Mouse (Mus musculus) CH12.LX (cell line): ENCODE results near the gene Nbr1. TPM values are rescaled to one million over a fixed set of nuclear protein-coding genes. Genes with fewer than 3 reads are reported as not detected.
A peak's percentile ranks its signal among the peaks of the same experiment; 100 is the strongest.
"Not testable (repeated sequence)": the region's sequence is repeated elsewhere in the genome, so short reads cannot be mapped to it uniquely, and the experiment has no call there.

Experiments used
- DNase-seq: peaks from one replicate; pipeline ENCODE4 v3.0.0-alpha.2; 2013; ENCODE audit errors: extremely low read depth
- H3K27ac ChIP-seq: 2 replicates; pipeline ENCODE4 v1.5.1; 2012; ENCODE audit warnings: low read depth, mild to moderate bottlenecking, control low read depth, moderate library complexity; ENCODE audit not compliant: insufficient read depth
- H3K27me3 ChIP-seq: replicated peaks from 2 replicates; pipeline ENCODE3; 2012; ENCODE audit warnings: inconsistent platforms
- H3K36me3 ChIP-seq, 2 experiments: replicated peaks in 1 of 2; 2 replicates each; pipeline versions ENCODE3 to v1.6.1; 2012; ENCODE audit warnings: inconsistent platforms in 1 of 2, low read length in 1 of 2, mild to moderate bottlenecking in 1 of 2, mixed read lengths in 1 of 2, moderate library complexity in 1 of 2; ENCODE audit not compliant: control insufficient read depth in 1 of 2, insufficient read depth in 1 of 2
- H3K4me1 ChIP-seq, 2 experiments: 2 replicates each; pipeline ENCODE4 v1.6.1; 2012; ENCODE audit warnings: inconsistent platforms in 1 of 2, moderate library complexity in 1 of 2; ENCODE audit not compliant: insufficient read depth in 2 of 2, control insufficient read depth in 1 of 2
- H3K4me2 ChIP-seq: 2 replicates; pipeline ENCODE4 v1.6.1; 2012; ENCODE audit warnings: low read depth, mild to moderate bottlenecking, control low read depth; ENCODE audit not compliant: poor library complexity, insufficient read depth, severe bottlenecking
- H3K4me3 ChIP-seq, 3 experiments: fragments of 150-350 bp in 1 of 3; sonication (generic) in 1 of 3; replicated peaks in 1 of 3; 2 replicates each; pipeline versions ENCODE3 to v1.5.1; 2011 to 2012; ENCODE audit warnings: low read depth in 2 of 3, low read length in 2 of 3, mild to moderate bottlenecking in 2 of 3, moderate library complexity in 2 of 3, control low read depth in 1 of 3, improper control_type of control experiment in 1 of 3, inconsistent platforms in 1 of 3, mixed read lengths in 1 of 3; ENCODE audit not compliant: poor library complexity in 1 of 3
- H3K79me2 ChIP-seq: replicated peaks from 2 replicates; pipeline ENCODE4 v1.6.1; 2012; ENCODE audit warnings: mild to moderate bottlenecking, moderate library complexity; ENCODE audit not compliant: control insufficient read depth, poor library complexity, insufficient read depth, severe bottlenecking; ENCODE audit errors: extremely low read depth
- H3K9ac ChIP-seq: 2 replicates; pipeline ENCODE4 v1.6.1; 2012; ENCODE audit warnings: low read depth, mild to moderate bottlenecking, control low read depth, moderate library complexity; ENCODE audit not compliant: insufficient read depth
- H3K9me3 ChIP-seq: replicated peaks from 2 replicates; pipeline ENCODE3; 2012; ENCODE audit warnings: low read length, inconsistent platforms, mixed read lengths
- BHLHE40 ChIP-seq: IDR thresholded peaks from 2 replicates; pipeline ENCODE4 v1.6.1; 2011; ENCODE audit warnings: mild to moderate bottlenecking, low read depth, low read length, improper control_type of control experiment
- CTCF ChIP-seq, 2 experiments: IDR thresholded peaks in 1 of 2; conservative IDR thresholded peaks in 1 of 2; 2 replicates each; pipeline ENCODE4 v1.5.1; 2011 to 2012; ENCODE audit warnings: low read depth in 2 of 2, low read length in 2 of 2, improper control_type of control experiment in 1 of 2, inconsistent platforms in 1 of 2, mild to moderate bottlenecking in 1 of 2, moderate library complexity in 1 of 2
- GABPA ChIP-seq: IDR thresholded peaks from 2 replicates; pipeline ENCODE4 v1.6.1; 2012; ENCODE audit warnings: low read depth, low read length, improper control_type of control experiment, inconsistent platforms; ENCODE audit not compliant: insufficient replicate concordance
- HCFC1 ChIP-seq: IDR thresholded peaks from 2 replicates; pipeline ENCODE4 v1.6.1; 2012; ENCODE audit warnings: low read depth, mild to moderate bottlenecking, inconsistent platforms, low read length, improper control_type of control experiment
- IRF4 ChIP-seq: IDR thresholded peaks from 2 replicates; pipeline ENCODE4 v1.6.1; 2014; ENCODE audit warnings: low read depth, mild to moderate bottlenecking, inconsistent platforms, low read length, improper control_type of control experiment
- JUN ChIP-seq: IDR thresholded peaks from 2 replicates; pipeline ENCODE4 v1.6.1; 2011; ENCODE audit warnings: low read depth, mild to moderate bottlenecking, low read length, improper control_type of control experiment, moderate library complexity; ENCODE audit not compliant: insufficient read depth
- MAX ChIP-seq: IDR thresholded peaks from 2 replicates; pipeline ENCODE4 v1.6.1; 2011; ENCODE audit warnings: low read length, improper control_type of control experiment
- MAZ ChIP-seq: IDR thresholded peaks from 2 replicates; pipeline ENCODE4 v1.6.1; 2012; ENCODE audit warnings: low read depth, mild to moderate bottlenecking, inconsistent platforms, low read length, improper control_type of control experiment, moderate library complexity
- MXI1 ChIP-seq: IDR thresholded peaks from 2 replicates; pipeline ENCODE4 v1.6.1; 2011; ENCODE audit warnings: mild to moderate bottlenecking, low read depth, low read length, improper control_type of control experiment
- MYC ChIP-seq: IDR thresholded peaks from 2 replicates; pipeline ENCODE4 v1.6.1; 2011; ENCODE audit warnings: low read depth, mild to moderate bottlenecking, improper control_type of control experiment, low read length
- NELFE ChIP-seq: IDR thresholded peaks from 2 replicates; pipeline ENCODE4 v1.6.1; 2011; ENCODE audit warnings: low read depth, low read length, improper control_type of control experiment
- SIN3A ChIP-seq: IDR thresholded peaks from 2 replicates; pipeline ENCODE4 v1.6.1; 2012; ENCODE audit warnings: low read length, improper control_type of control experiment, inconsistent platforms
- TCF12 ChIP-seq: IDR thresholded peaks from 2 replicates; pipeline ENCODE4 v1.6.1; 2014; ENCODE audit warnings: low read depth, mild to moderate bottlenecking, inconsistent platforms, low read length, improper control_type of control experiment
- UBTF ChIP-seq: IDR thresholded peaks from 2 replicates; pipeline ENCODE4 v1.6.1; 2012; ENCODE audit warnings: low read depth, mild to moderate bottlenecking, inconsistent platforms, low read length, improper control_type of control experiment, moderate library complexity
- USF1 ChIP-seq: IDR thresholded peaks from 2 replicates; pipeline ENCODE4 v1.6.1; 2014; ENCODE audit warnings: low read depth, mild to moderate bottlenecking, inconsistent platforms, low read length, improper control_type of control experiment
- USF2 ChIP-seq: conservative IDR thresholded peaks from 2 replicates; pipeline ENCODE4 v1.6.1; 2011; ENCODE audit warnings: low read depth, low read length, improper control_type of control experiment
- ZKSCAN1 ChIP-seq: IDR thresholded peaks from 2 replicates; pipeline ENCODE4 v1.6.1; 2012; ENCODE audit warnings: low read depth, inconsistent platforms, low read length, improper control_type of control experiment, borderline replicate concordance
- ZMIZ1 ChIP-seq: IDR thresholded peaks from 2 replicates; pipeline ENCODE4 v1.6.1; 2012; ENCODE audit warnings: low read depth, mild to moderate bottlenecking, inconsistent platforms, low read length, improper control_type of control experiment
- dilution Hi-C: fragments of 300-500 bp; cut with MboI; formaldehyde crosslinking; loops from 2 replicates; pipeline ENCODE4 v1.14.3; 2020; ENCODE audit warnings: low sequenced_read_pairs; ENCODE audit not compliant: extremely low pct_unique_long_range_greater_than_20kb, extremely low pct_ligation_motif_present
- in situ Hi-C: fragments of 300-500 bp; cut with MboI; formaldehyde crosslinking; loops from 3 replicates; pipeline ENCODE4 v1.14.3; 2019; ENCODE audit warnings: low sequenced_read_pairs, low pct_ligation_motif_present, low pct_unique_long_range_greater_than_20kb, mixed read lengths
- polyA plus RNA-seq: library from polyadenylated mRNA; unstranded; fragments of >175 nt; gene quantifications from 2 replicates; pipeline ENCODE4 v1.2.1, GENCODE M21; 2012; ENCODE audit warnings: low read depth; ENCODE audit not compliant: insufficient read length
- total RNA-seq, 2 experiments: library from RNA; depleted of rRNA; stranded (reverse); fragments of 300-350 nt in 1 of 2; fragments of >200 nt in 1 of 2; gene quantifications; 2 replicates each; pipeline ENCODE4 v1.2.3; 2012 to 2014

Nbr1 gene
- total and polyA plus RNA-seq, 3 experiments: 44.8 to 52.2 (median 48.3) TPM

GRCm38 (mm10) chr11:101618596-101618995, 66.6 kb downstream of the Nbr1 start:
- in situ Hi-C loops (no loop called here), dilution Hi-C loops (no loop called here)
- Histone ChIP-seq H3K36me3 (no peaks in the 10 kb centered on the region), H3K4me2 (no peak overlapping the region), H3K79me2 (no peaks in the 10 kb centered on the region), H3K4me3 (no peak overlapping the region), H3K4me1 (peaks cover 0 to 18% of the 10 kb centered on the region in 2 experiments; a peak in 2 of 4 replicates), H3K27ac (no peak overlapping the region), H3K27me3 (peaks cover 13% of the 10 kb centered on the region), H3K9me3 (peaks cover 9% of the 10 kb centered on the region), H3K9ac (no peak overlapping the region)
- no peak for DNase-seq
- TF ChIP-seq TCF12: no peak
- TF ChIP-seq MAZ: no peak
- no peak for TF ChIP-seq ZMIZ1
- TF ChIP-seq JUN: no peak

- H3K79me2 ChIP-seq, H3K4me2 ChIP-seq, H3K9me3 ChIP-seq, H3K36me3 ChIP-seq, H3K9ac ChIP-seq, dilution Hi-C loops, DNase-seq, H3K27ac ChIP-seq, in situ Hi-C loops, H3K4me3 ChIP-seq, H3K27me3 ChIP-seq: not testable (repeated sequence)
- H3K4me1 ChIP-seq: peaks cover 0 to 18% of the 10 kb centered on the region in 2 experiments; a peak in 2 of 4 replicates
These were observed 68.2 kb downstream of the Nbr1 start for GRCm38 (mm10) chr11:101620022-101620655.

GRCm38 (mm10) chr11:101626649-101626994, 74.7 kb downstream of the Nbr1 start:
- DNase-seq: no peak
- TF ChIP-seq SIN3A: 0 out of 2 replicates have a peak, but pooled peaks have one; percentile 20
- peak; percentile 34 for TF ChIP-seq USF1
- peak; percentile 92 for TF ChIP-seq MAX
- TF ChIP-seq ZMIZ1: no peak; the same call in 1 of the 2 replicates
- peak; percentile 92 for TF ChIP-seq MYC
- TF ChIP-seq NELFE: no peak
- no peak for TF ChIP-seq CTCF (conservative IDR thresholded peaks at IDR 0.05 in 1 of 2, IDR thresholded peaks at IDR 0.05 in 1 of 2; ENCODE audit: low read depth in 2 of 2, low read length in 2 of 2)
- TF ChIP-seq IRF4: no peak
- no peak; the same call in 1 of the 2 replicates for TF ChIP-seq BHLHE40
- TF ChIP-seq HCFC1: no peak
- peak; percentile 85; the same call in 1 of the 2 replicates for TF ChIP-seq MXI1
- TF ChIP-seq ZKSCAN1: no peak
- TF ChIP-seq USF2: peak; percentile 25; the same call in 1 of the 2 replicates
- TF ChIP-seq UBTF: no peak
- TF ChIP-seq GABPA: no peak
- no peaks in the 10 kb centered on the region for H3K27me3 ChIP-seq
- H3K9ac ChIP-seq: peak overlapping the region; percentile 62
- H3K36me3 ChIP-seq: peaks cover 0 to 7% of the 10 kb centered on the region in 2 experiments
- dilution Hi-C loops: no loop called here
- in situ Hi-C loops: no loop called here
- peak overlapping the region; percentile 97 for H3K27ac ChIP-seq
- peaks cover 0 to 22% of the 10 kb centered on the region in 2 experiments; a peak in 2 of 4 replicates for H3K4me1 ChIP-seq
- H3K79me2 ChIP-seq: no peaks in the 10 kb centered on the region
- peaks cover 9% of the 10 kb centered on the region for H3K9me3 ChIP-seq
- H3K4me3 ChIP-seq: peak overlapping the region; percentile 48 to 51 (median 48)
- H3K4me2 ChIP-seq: peak overlapping the region; percentile 42
